Mouse (Mus musculus): ENCODE measurements around the gene Ly86.

Gene Ly86

GRCm38 (mm10) chr13:37433730-37434129, 88.7 kb downstream of the Ly86 start:
- no peak for DNase-seq

GRCm38 (mm10) chr13:37434137-37434772, 89.2 kb downstream of the Ly86 start:
- peak; percentile 54 for DNase-seq

GRCm38 (mm10) chr13:37434841-37435240, 89.8 kb downstream of the Ly86 start:
- no peak for DNase-seq

- DNase-seq, result no peak
These were observed 91.4 kb downstream of the Ly86 start for GRCm38 (mm10) chr13:37436267-37437013.

GRCm38 (mm10) chr13:37438788-37439187, 93.8 kb downstream of the Ly86 start:
- DNase-seq, result no peak

- no peak for DNase-seq
These were observed 94.5 kb downstream of the Ly86 start for GRCm38 (mm10) chr13:37439477-37439876.

GRCm38 (mm10) chr13:37439941-37440340, 94.9 kb downstream of the Ly86 start:
- no peak for DNase-seq

- no peak for DNase-seq
These were observed 95.7 kb downstream of the Ly86 start for GRCm38 (mm10) chr13:37440593-37441307.

GRCm38 (mm10) chr13:37442058-37442457, 97.0 kb downstream of the Ly86 start:
- DNase-seq, result no peak

- no peak for DNase-seq
These were observed 97.5 kb downstream of the Ly86 start for GRCm38 (mm10) chr13:37442531-37442930.

GRCm38 (mm10) chr13:37446699-37447258, 101.8 kb downstream of the Ly86 start:
- DNase-seq, result no peak

GRCm38 (mm10) chr13:37451021-37451420, 106.0 kb downstream of the Ly86 start:
- DNase-seq, result no peak

- DNase-seq, result peak; percentile 45
These were observed 106.5 kb downstream of the Ly86 start for GRCm38 (mm10) chr13:37451471-37451870.

GRCm38 (mm10) chr13:37452022-37452941, 107.3 kb downstream of the Ly86 start:
- DNase-seq, result peak; percentile 71

GRCm38 (mm10) chr13:37453203-37453602, 108.2 kb downstream of the Ly86 start:
- DNase-seq, result peak; percentile 90

GRCm38 (mm10) chr13:37454356-37454755, 109.3 kb downstream of the Ly86 start:
- no peak for DNase-seq

- DNase-seq, result no peak
These were observed 110.6 kb downstream of the Ly86 start for GRCm38 (mm10) chr13:37455561-37455960.

GRCm38 (mm10) chr13:37457007-37457827, 112.2 kb downstream of the Ly86 start:
- DNase-seq, result peak; percentile 71

GRCm38 (mm10) chr13:37458557-37458956, 113.5 kb downstream of the Ly86 start:
- no peak for DNase-seq

- no peak for DNase-seq
These were observed 114.0 kb downstream of the Ly86 start for GRCm38 (mm10) chr13:37459022-37459421.
